Mouse (Mus musculus) frontal cortex, postnatal 10 days (tissue): ENCODE measurements around the gene Ldb1.

ENCODE experiments used
- DNase-seq, 2 experiments: peaks; one replicate each; pipeline ENCODE4 v3.0.0; 2022; ENCODE audit warnings: low spot score in 2 of 2, mixed read lengths in 1 of 2

The Ldb1 gene

GRCm38 (mm10) chr19:46044271-46044992 lies 582 bp downstream of the Ldb1 start, which contains the start of gene Pprc1:
TSS of gene Pprc1 (plus strand) at chr19:46044886.
- DNase-seq = peak in 1 of 2 experiments; percentile 55

- DNase-seq = no peak
Measured at GRCm38 (mm10) chr19:46043380-46043779, 1.6 kb downstream of the Ldb1 start.

- DNase-seq = peak; percentile 55 to 63
Measured at GRCm38 (mm10) chr19:46042476-46043011, 2.5 kb downstream of the Ldb1 start.

- peak; percentile 78 to 83 for DNase-seq
Measured at GRCm38 (mm10) chr19:46041933-46042475, 3.0 kb downstream of the Ldb1 start.

GRCm38 (mm10) chr19:46041299-46041932 lies 3.6 kb downstream of the Ldb1 start:
- DNase-seq = no peak

GRCm38 (mm10) chr19:46040149-46040902 lies 4.7 kb downstream of the Ldb1 start:
- no peak for DNase-seq

GRCm38 (mm10) chr19:46039478-46039877 lies 5.5 kb downstream of the Ldb1 start:
- DNase-seq = peak; percentile 79 to 84

- DNase-seq = no peak
Measured at GRCm38 (mm10) chr19:46038851-46039260, 6.2 kb downstream of the Ldb1 start.

- no peak for DNase-seq
Measured at GRCm38 (mm10) chr19:46037925-46038850, 6.8 kb downstream of the Ldb1 start.

- DNase-seq = no peak
Measured at GRCm38 (mm10) chr19:46037243-46037924, 7.6 kb downstream of the Ldb1 start.

GRCm38 (mm10) chr19:46036477-46037242 lies 8.4 kb downstream of the Ldb1 start:
- DNase-seq = no peak

- DNase-seq = no peak
Measured at GRCm38 (mm10) chr19:46035971-46036370, 9.0 kb downstream of the Ldb1 start.

GRCm38 (mm10) chr19:46033911-46034310 lies 11.1 kb downstream of the Ldb1 start:
- DNase-seq = no peak

- DNase-seq = no peak
Measured at GRCm38 (mm10) chr19:46032731-46033510, 12.1 kb downstream of the Ldb1 start.

- no peak for DNase-seq
Measured at GRCm38 (mm10) chr19:46031689-46032432, 13.2 kb downstream of the Ldb1 start.

- no peak for DNase-seq
Measured at GRCm38 (mm10) chr19:46030196-46030983, 14.6 kb downstream of the Ldb1 start.

GRCm38 (mm10) chr19:46029652-46030051 lies 15.4 kb downstream of the Ldb1 start:
- DNase-seq = no peak
